Mouse (Mus musculus): ENCODE data around the gene Lars2.

Gene Lars2

GRCm38 (mm10) chr9:123506270-123507146, 139.8 kb downstream of the Lars2 start:
- DNase-seq (ENCODE audit: low read depth, low spot score), result no peak

DNA sequence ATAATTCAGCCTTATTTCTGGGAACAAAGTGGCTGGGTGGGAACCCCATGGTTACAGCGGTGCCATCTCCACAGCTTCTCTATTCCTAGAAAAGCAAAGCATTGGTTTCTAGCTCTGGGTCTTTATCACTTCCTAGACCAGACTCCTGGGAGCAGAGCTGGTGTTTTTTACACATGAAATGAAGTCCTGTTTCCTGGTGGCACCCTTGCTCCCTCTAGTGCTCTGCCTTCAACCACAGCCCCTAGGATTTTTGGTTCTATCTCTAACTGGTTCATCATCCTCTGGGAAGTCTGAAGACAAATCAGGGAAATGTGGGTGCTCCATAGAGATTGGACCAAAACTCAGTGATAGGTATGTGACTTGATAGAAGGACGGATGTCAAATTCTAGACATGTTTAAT, 140.7 kb downstream of the Lars2 start:
- DNase-seq (ENCODE audit: low read depth, low spot score), result no peak

- DNase-seq (ENCODE audit: low read depth, low spot score), result no peak
Measured at GRCm38 (mm10) chr9:123508986-123509385, 142.3 kb downstream of the Lars2 start.

DNA sequence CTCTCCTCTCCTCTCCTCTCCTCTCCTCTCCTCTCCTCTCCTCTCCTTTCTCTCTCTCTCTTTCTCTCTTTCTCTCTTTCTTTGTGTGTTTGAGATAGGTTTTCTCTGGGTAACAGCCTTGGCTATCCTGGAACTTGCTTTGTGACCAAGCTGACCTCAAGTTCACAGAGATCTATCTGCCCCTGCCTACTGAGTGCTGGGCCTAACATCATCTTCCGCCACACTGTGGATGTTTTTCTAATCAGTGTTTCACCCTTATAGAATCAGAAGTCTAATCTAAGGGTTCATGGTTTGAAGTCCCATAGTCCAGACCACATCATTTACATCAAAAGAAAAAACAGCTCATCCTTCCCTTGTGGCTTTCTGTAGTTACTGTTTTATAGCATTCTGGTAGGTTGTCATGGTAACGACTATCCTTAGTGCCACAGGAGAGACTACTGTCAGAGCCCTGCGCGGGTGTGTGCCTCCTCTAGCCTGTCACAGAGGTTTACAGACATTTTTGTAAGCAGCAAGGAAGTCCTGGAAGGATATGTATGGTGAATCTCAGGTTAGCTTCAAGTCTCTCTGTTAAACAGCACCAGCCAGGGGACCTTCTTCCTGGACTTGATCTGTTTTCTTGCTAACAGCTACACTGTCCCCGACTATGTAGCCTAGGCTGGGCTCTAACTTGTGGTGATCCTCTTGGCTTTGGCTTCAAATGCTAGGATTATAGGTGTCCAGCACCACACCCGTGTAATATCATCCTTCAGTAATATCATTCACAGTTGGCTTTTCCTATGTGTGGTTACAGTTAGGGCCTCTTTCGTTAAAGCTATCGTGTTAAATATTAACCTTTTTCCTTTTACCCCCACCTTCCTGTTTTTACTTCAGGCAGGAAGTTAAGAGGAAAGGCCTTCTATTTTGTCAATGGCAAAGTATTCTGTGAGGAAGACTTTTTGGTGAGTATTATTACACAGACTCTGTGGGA, 143.2 kb downstream of the Lars2 start:
- DNase-seq (ENCODE audit: low read depth, low spot score), result peak; percentile 31

DNA sequence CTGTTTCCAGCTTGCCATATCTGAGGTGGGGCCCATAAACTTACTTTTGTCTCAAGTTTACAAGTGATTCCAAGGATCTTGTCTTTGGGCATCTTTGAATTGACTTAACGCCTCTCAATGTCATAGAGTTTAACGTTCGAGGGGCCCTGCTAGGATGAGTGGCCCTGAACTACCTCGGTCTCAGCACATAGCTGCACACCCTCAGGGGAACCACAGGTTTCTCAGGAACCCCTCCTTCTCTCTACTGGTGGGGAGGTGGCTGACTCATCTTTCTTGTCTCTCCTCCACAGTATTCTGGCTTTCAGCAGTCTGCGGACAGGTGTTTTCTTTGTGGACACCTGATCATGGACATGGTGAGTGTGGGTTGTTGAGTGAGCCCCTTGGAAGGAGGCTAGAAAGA, 144.2 kb downstream of the Lars2 start:
- DNase-seq (ENCODE audit: low read depth, low spot score), result no peak

Data from R1 (cell line).